Mouse (Mus musculus) layer of hippocampus, postnatal 14 days (tissue): ENCODE results near the gene Gmnc. TPM values are rescaled to one million over a fixed set of nuclear protein-coding genes. Genes with fewer than 3 reads are reported as not detected.

Experiments
- DNase-seq, 2 experiments: peaks; one replicate each; pipeline ENCODE4 v3.0.0; 2021 to 2022; ENCODE audit warnings: low spot score in 2 of 2, mixed read lengths in 1 of 2
- long read RNA-seq, 2 experiments: library from polyadenylated mRNA; stranded (forward); transcript quantifications; one replicate each; pipeline ENCODE4 v2.0.0; 2021
- total RNA-seq, 2 experiments: library from RNA; stranded (reverse); gene quantifications; 2 replicates each; pipeline ENCODE4 v1.2.3; 2021

Gene Gmnc
- total RNA-seq, result 1 to 10 TPM in 1 of 2 experiments, under 1 TPM in 1; 0.98 to 2.8 TPM
- long read RNA-seq, experiment 1, result 0 reads
- long read RNA-seq, experiment 2, result 0 reads

- no peak for DNase-seq
Measured at GRCm38 (mm10) chr16:26991477-26992300, at the start of gene Gmnc. Gene Gmnc, minus strand, starts transcription at chr16:26991652.

GRCm38 (mm10) chr16:27027281-27027680 lies 35.8 kb upstream of the Gmnc start:
- DNase-seq, result no peak

- no peak for DNase-seq
Measured at GRCm38 (mm10) chr16:27026226-27026625, 34.8 kb upstream of the Gmnc start.

DNA sequence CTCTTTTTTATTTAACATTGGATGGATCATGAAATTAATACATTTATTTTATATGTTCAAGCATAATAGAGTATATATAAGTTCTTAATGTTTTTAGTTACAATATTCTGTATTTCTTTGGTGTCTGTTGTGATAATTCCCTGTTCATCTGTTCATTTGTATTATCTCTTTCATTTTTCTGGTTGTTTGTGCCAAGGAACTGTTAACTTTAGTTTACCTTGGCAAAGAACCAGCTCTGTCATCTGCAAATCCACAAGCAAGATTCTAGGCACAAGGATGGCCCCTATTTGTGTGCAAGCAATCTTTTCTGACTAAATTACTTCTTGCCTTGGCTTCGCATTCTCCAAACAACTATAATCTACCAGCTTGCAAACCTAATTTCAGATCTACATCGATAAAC lies 31.3 kb upstream of the Gmnc start:
- no peak for DNase-seq

GRCm38 (mm10) chr16:27017309-27017708 lies 25.9 kb upstream of the Gmnc start:
- DNase-seq, result peak; percentile 4 to 22

DNA sequence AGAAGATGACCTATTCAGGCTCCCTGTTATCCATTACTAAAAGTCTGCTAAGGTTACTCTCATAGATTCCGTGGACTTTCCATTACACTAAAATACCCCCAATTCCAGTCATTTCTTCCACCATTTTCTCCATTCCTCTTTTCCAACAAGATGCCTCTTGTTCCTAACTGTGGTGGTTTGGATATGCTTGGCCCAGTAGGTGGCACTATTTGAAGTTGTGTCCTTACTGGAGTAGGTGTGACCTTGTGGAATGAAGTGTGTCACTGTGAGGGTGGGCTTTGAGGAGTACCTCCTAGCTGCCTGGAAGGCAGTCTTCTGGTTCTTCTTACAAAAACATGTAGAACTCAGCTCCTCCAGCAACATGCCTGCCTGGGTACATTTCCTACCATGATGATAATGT lies 11.3 kb upstream of the Gmnc start:
- DNase-seq, result no peak

- DNase-seq, result no peak
Measured at GRCm38 (mm10) chr16:26999563-26999962, 8.1 kb upstream of the Gmnc start.

DNA sequence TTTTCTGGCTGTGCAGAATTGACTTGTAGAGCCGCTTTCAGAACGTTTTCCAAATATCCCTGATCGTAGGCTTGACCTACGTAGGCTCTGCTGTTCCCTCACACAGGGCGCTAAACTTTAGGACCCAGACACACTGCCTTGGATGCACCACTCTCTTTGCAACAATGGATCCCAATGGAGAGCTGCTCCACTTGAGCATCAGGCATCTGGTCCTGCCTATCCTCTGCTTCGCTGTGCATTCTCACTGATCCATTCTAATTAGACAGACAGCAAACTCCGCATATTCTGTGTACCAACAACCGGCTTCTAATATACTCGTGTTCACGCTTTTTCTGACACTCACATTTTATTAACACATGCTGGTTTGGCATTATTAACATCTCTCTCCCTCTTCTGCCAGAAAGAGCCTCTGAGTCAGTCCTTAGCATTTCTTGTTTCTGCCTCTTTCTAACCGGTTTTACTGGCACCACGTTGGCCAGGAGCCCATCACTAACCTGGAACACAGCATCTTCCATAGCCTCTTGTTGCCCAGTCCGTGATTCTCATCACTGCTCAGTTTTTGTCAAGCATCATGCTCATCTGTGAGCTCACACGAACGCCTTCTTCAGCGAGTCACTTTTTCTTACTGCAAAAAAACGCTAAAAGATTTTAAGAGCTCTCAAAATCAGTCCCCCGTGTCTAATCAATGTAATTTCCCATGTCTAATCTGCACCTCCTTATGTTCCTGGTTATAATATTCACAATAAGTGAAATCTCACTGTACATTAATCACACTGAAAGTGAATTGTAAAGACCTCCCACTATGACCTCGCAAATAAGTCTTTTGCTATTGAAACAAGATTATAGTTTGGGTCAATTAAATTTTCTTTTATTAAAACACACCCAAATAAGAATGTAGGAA lies 1.8 kb downstream of the Gmnc start:
- no peak for DNase-seq

DNA sequence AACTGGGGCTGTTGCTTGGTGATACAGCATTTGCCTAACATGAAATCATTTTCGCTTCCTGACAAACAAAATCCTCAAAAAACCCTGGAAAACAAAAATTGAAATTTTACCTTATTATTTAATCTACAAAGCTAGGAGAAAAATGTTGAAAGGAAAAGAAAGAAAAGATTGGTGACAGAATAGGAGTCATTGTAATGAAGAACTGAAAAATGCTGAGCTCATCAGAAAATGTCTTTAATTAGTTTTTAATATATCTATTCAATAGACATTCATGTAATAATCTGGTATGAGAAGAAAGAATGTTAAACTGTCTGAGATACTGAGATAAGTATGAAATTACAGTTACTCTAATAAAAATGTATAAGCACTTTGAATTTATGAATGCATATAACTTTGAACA lies 3.3 kb downstream of the Gmnc start:
- DNase-seq, result no peak

DNA sequence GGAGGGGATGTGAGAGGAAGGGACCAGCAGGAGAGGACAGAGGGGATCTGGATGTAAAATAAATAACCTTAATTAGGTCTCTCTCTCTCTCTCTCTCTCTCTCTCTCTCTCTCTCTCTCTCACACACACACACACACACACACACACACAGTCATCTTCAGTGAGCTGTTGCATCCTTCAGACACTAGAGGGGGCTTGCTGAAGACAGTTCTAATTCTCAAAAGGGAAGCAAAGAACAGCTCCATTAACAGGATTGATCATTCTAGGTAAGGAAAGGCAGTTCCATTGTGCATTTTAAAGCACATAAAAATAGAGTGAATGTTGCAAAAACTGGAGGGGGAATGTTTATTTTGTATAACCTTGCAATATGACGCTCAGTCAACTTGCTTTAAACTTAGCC lies 5.7 kb downstream of the Gmnc start:
- DNase-seq, result no peak

GRCm38 (mm10) chr16:26982112-26982511 lies 9.3 kb downstream of the Gmnc start:
- DNase-seq, result no peak

DNA sequence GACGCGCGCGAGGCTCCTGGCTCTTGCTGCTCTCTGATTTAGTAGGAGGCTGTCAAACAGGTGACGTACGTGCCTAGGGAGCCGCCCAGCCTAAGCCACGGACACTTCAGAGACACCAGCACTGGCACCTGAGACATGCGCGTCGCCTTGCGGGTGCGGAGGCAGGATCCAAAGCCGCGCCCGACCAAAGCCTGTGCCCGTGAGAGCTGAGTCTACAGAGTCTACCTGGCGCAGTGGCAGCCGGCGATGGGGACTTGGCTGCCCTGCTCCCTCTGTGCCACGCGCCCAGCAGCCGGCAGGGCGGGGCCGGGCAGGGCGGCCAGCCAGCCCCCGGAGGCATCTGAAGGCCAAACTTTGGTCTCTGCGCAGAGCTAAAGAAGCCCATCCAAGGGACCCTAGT lies 23.5 kb downstream of the Gmnc start:
- DNase-seq, result no peak

GRCm38 (mm10) chr16:26966830-26967229 lies 24.6 kb downstream of the Gmnc start:
- DNase-seq, result no peak

GRCm38 (mm10) chr16:26961971-26962370 lies 29.5 kb downstream of the Gmnc start:
- DNase-seq, result no peak

- no peak for DNase-seq
Measured at GRCm38 (mm10) chr16:26951601-26952000, 39.9 kb downstream of the Gmnc start.

GRCm38 (mm10) chr16:26950209-26950608 lies 41.2 kb downstream of the Gmnc start:
- DNase-seq, result no peak

DNA sequence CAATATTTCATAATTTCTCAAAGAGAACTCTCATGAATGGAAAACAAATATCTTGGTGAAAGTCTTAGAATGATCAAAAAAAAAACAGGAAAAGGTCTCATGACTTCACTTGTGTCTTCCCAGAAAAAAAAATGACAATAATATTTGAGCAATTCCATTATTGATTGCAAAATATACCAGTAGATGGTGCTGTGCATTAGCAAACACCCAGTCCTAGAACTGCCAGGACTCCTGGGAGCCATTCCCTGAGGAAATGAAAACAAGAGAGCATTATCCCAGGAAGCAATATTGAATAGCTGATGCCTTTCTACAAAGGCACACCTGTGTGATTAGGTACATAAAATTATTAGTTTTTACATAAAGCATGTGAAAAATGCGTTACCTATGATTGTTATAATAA lies 87.5 kb downstream of the Gmnc start:
- peak in 1 of 2 experiments; percentile 34 for DNase-seq

- DNase-seq, result peak; percentile 21 to 30
Measured at GRCm38 (mm10) chr16:26901471-26901870, 90.0 kb downstream of the Gmnc start.

DNA sequence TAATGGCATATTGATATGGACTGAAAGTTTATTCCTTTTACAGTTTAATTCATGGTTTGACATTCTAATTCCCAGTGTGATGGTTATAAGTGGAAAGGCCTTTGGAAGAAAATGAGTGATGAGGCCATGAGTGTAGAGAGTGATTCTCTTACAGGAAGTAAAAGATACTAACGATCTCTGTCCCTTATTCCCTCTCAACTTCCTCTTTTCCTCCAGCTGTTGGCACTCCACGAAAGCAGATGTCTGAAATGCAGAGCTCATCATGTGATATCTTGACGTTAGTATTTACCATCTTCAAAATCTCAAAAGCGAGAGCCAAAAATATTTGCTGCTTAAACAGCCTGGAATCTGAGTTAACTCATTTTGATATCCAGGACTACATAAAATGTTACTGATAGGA lies 105.1 kb downstream of the Gmnc start:
- no peak for DNase-seq

- DNase-seq, result no peak
Measured at GRCm38 (mm10) chr16:26876885-26877284, 114.6 kb downstream of the Gmnc start.
